Mouse (Mus musculus) cortical plate, adult 2 months (tissue): ENCODE results near the gene Ly9.

Experiments used
- CTCF ChIP-seq: fragments of 200-500 bp; IDR thresholded peaks from 2 replicates; pipeline ENCODE4 v1.5.1; 2011; ENCODE audit warnings: mild to moderate bottlenecking, control low read depth, low read length; ENCODE audit not compliant: insufficient read depth; ENCODE audit errors: extremely low read depth
- POLR2A ChIP-seq: fragments of 200-500 bp; IDR thresholded peaks from 2 replicates; pipeline ENCODE4 v1.6.1; 2011; ENCODE audit warnings: mild to moderate bottlenecking, low read length, control low read depth; ENCODE audit not compliant: insufficient read depth; ENCODE audit errors: extremely low read depth

DNA sequence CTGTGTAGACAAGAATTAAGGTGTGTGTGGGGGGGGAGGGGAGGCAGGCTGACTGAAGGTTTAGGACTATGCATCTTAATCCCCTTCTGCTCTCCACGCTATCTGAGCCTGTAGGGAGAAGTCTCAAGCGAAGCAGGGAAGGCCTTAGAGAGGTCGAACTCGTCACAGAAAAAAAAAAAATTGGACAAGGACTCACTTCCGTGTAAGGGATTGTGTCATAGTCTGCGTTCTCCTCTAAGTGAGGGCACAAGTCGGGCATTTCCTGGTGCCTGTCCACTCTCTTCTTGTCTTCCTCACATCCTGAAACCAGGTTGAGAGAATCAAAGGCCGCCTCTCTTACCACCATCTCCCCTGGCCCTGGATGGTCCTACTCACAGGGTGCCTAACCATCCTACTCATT is 29.9 kb upstream of the Ly9 start:
- TF ChIP-seq POLR2A (no peak), CTCF (no peak)
